Comparison of ENCODE assay signal across 12 mouse cellular contexts in genomic region chr12:110770479-110771247, GRCm38 (mm10). TPM values are rescaled to one million over a fixed set of nuclear protein-coding genes. Genes with fewer than 3 reads are reported as not detected.
DNase-seq lines count a peak whose midpoint lies in the region; ATAC-seq and TF ChIP-seq lines count a peak whose summit lies in the region.
"Had no signal": no experiment of that assay in that cellular context is flagged by ENCODE, and none has a peak within 500 bp of the region (broad histone marks: within the 10 kb centered on the region; RNA-seq: fewer than 3 reads in every experiment).

No protein-coding gene starts in this region.

- WGBS in liver, embryonic 16.5 days (ENCODE audit: insufficient replicate concordance), result 62% methylated on average over 10 of the region's 10 CpGs

- no peak for TF ChIP-seq POLR2A in MEL (IDR thresholded peaks at IDR 0.05; ENCODE audit: control insufficient read depth in 1 of 2, insufficient read depth in 1 of 2, low read depth in 1 of 2, low read length in 2 of 2, poor library complexity in 1 of 2)

- peaks cover 3 to 11% of the 10 kb centered on the region in 2 experiments; a peak in 3 of 4 replicates for H3K4me1 ChIP-seq in MEL (ENCODE audit: control insufficient read depth in 1 of 2, insufficient read depth in 2 of 2, low read length in 2 of 2)
- H3K4me1 ChIP-seq in liver, embryonic 16.5 days (ENCODE audit: control insufficient read depth, low read depth, low read length), result peaks cover 16% of the 10 kb centered on the region

- peaks cover 2 to 13% of the 10 kb centered on the region in 2 experiments; a peak in 3 of 4 replicates for H3K36me3 ChIP-seq in MEL (ENCODE audit: control insufficient read depth in 1 of 2, insufficient read depth in 2 of 2, low read length in 2 of 2)
- H3K36me3 ChIP-seq in liver, embryonic 16.5 days (ENCODE audit: control insufficient read depth, insufficient read depth), result no peaks in the 10 kb centered on the region
- H3K36me3 ChIP-seq: hindbrain, embryonic 13.5 days; midbrain, embryonic 15.5 days had no signal

- TF ChIP-seq CTCF in MEL (IDR thresholded peaks at IDR 0.05 in 2 of 3, conservative IDR thresholded peaks at IDR 0.05 in 1 of 3; ENCODE audit: control insufficient read depth in 1 of 3, insufficient read depth in 1 of 3, low read depth in 2 of 3, low read length in 3 of 3, poor library complexity in 1 of 3, severe bottlenecking in 1 of 3), result no peak

- H3K4me3 ChIP-seq in MEL (ENCODE audit: control insufficient read depth in 1 of 2, insufficient read depth in 1 of 2, low read depth in 2 of 2, low read length in 2 of 2), result no peak overlapping the region
- H3K4me3 ChIP-seq in liver, embryonic 16.5 days (ENCODE audit: low read depth, low read length), result no peak overlapping the region
- H3K4me3 ChIP-seq: hindbrain, embryonic 13.5 days; midbrain, embryonic 15.5 days had no signal

- DNase-seq in lung, postnatal 25 days (ENCODE audit: low spot score), result peak; percentile 16
- no peak for DNase-seq in lung, postnatal 4 days
- peak; percentile 46 for DNase-seq in MEL (ENCODE audit: low read depth, low spot score)
- DNase-seq in thymus, postnatal 14 days, result peak; percentile 42
- no peak for DNase-seq in cerebellum, adult 9-11 months
- DNase-seq in cerebellum, adult 9-10 months, result no peak
- no peak for DNase-seq in cerebellum, postnatal 14 days
- DNase-seq: kidney, postnatal 14 days had no signal

- no peak for TF ChIP-seq RAD21 in MEL (IDR thresholded peaks at IDR 0.05; ENCODE audit: low read depth, low read length)

- no peaks in the 10 kb centered on the region for H3K27me3 ChIP-seq in MEL (ENCODE audit: control insufficient read depth in 1 of 2, insufficient read depth in 2 of 2, low read length in 2 of 2)
- H3K27me3 ChIP-seq in liver, embryonic 16.5 days (ENCODE audit: control insufficient read depth, insufficient read depth, low read depth, low read length), result no peaks in the 10 kb centered on the region
- H3K27me3 ChIP-seq: hindbrain, embryonic 13.5 days; midbrain, embryonic 15.5 days had no signal

- no peak overlapping the region for H3K27ac ChIP-seq in MEL (ENCODE audit: control insufficient read depth, low read depth, low read length)
- H3K27ac ChIP-seq in liver, embryonic 16.5 days (ENCODE audit: low read length), result no peak overlapping the region
- H3K27ac ChIP-seq: hindbrain, embryonic 13.5 days; midbrain, embryonic 15.5 days had no signal

- ATAC-seq in liver, embryonic 16.5 days (ENCODE audit: low read depth), result 0 out of 2 replicates have a peak, but pooled peaks have one; percentile 37
- ATAC-seq: midbrain, embryonic 15.5 days had no signal

- H3K9me3 ChIP-seq in MEL (replicated peaks; ENCODE audit: insufficient read depth, low read length), result no peaks in the 10 kb centered on the region
- no peaks in the 10 kb centered on the region for H3K9me3 ChIP-seq in liver, embryonic 16.5 days (replicated peaks; ENCODE audit: control insufficient read depth, low read length)
- H3K9me3 ChIP-seq: hindbrain, embryonic 13.5 days; midbrain, embryonic 15.5 days had no signal

- H3K9ac ChIP-seq in MEL (ENCODE audit: control insufficient read depth, low read depth, low read length, poor library complexity, severe bottlenecking), result no peak overlapping the region
- no peak overlapping the region for H3K9ac ChIP-seq in liver, embryonic 16.5 days (ENCODE audit: low read depth, low read length)
- H3K9ac ChIP-seq: hindbrain, embryonic 13.5 days; midbrain, embryonic 15.5 days had no signal

- peaks cover 12% of the 10 kb centered on the region for H3K79me2 ChIP-seq in MEL (ENCODE audit: control insufficient read depth, insufficient read depth, low read length, poor library complexity)

- H3K4me2 ChIP-seq in liver, embryonic 16.5 days (ENCODE audit: low read depth, low read length), result no peak overlapping the region
- H3K4me2 ChIP-seq: heart, embryonic 11.5 days; hindbrain, embryonic 13.5 days; midbrain, embryonic 15.5 days had no signal

- TF ChIP-seq EP300 in MEL (IDR thresholded peaks at IDR 0.05; ENCODE audit: low read depth in 1 of 2, low read length in 2 of 2), result no peak

TF ChIP-seq in MEL, 35 proteins besides CTCF, POLR2A, EP300 and RAD21:
- no peak for TF ChIP-seq CHD1 (IDR thresholded peaks at IDR 0.05; ENCODE audit: low read depth, low read length)
- TF ChIP-seq CHD2 (IDR thresholded peaks at IDR 0.05; ENCODE audit: low read length), result no peak
- TF ChIP-seq KAT2A (conservative IDR thresholded peaks at IDR 0.05; ENCODE audit: low read depth, low read length), result no peak
- TF ChIP-seq MEF2A (IDR thresholded peaks at IDR 0.05; ENCODE audit: extremely low read depth, insufficient replicate concordance, low read depth, low read length, poor library complexity, severe bottlenecking), result no peak
- no peak for TF ChIP-seq BHLHE40 (IDR thresholded peaks at IDR 0.05; ENCODE audit: borderline replicate concordance, low read depth, low read length)
- TF ChIP-seq JUND (IDR thresholded peaks at IDR 0.05; ENCODE audit: low read depth, low read length), result no peak
- TF ChIP-seq UBTF (IDR thresholded peaks at IDR 0.05; ENCODE audit: borderline replicate concordance, insufficient read depth, low read depth, low read length), result no peak
- TF ChIP-seq ZNF384 (IDR thresholded peaks at IDR 0.05; ENCODE audit: low read depth, low read length), result no peak
- TF ChIP-seq POLR2AphosphoS2 (IDR thresholded peaks at IDR 0.05; ENCODE audit: low read length), result no peak
- no peak for TF ChIP-seq RCOR1 (IDR thresholded peaks at IDR 0.05; ENCODE audit: low read depth, low read length)
- no peak for TF ChIP-seq USF2 (IDR thresholded peaks at IDR 0.05; ENCODE audit: borderline replicate concordance in 1 of 2, insufficient read depth in 1 of 2, low read depth in 1 of 2, low read length in 2 of 2)
- no peak for TF ChIP-seq GATA1 (IDR thresholded peaks at IDR 0.05; ENCODE audit: low read depth, low read length)
- TF ChIP-seq USF1 (IDR thresholded peaks at IDR 0.05; ENCODE audit: low read depth, low read length), result no peak
- TF ChIP-seq ZKSCAN1 (IDR thresholded peaks at IDR 0.05; ENCODE audit: low read depth, low read length), result no peak

RNA-seq across cellular contexts. Expression of gene Wdr20, which starts 32.9 kb away (rescaled TPM):
- total RNA-seq in MEL (2012; rRNA removed), result 21.9 and 25.8 TPM in 2 replicates
- polyA plus RNA-seq in MEL (2012; ENCODE audit: insufficient read depth in 1 of 2, insufficient read length in 2 of 2, low read depth in 1 of 2, low replicate concordance in 2 of 2, missing spikeins in 1 of 2), result 10 to 100 TPM in 1 of 2 experiments, not detected in 1; 18.8 TPM
- polyA plus RNA-seq in liver, embryonic 16.5 days (2015; fragmentation: Nextera tagmentation; extraction: Ambion mirVana), result 8.4 and 9.3 TPM in 2 replicates

Comparison
In these comparisons a context has a peak if more than half of its experiments do, and no peak if none do; other contexts are left out.
1. DNase-seq: peak in lung, postnatal 25 days (single experiment), MEL (single experiment) and thymus, postnatal 14 days (single experiment); none in lung, postnatal 4 days (0 of 2), cerebellum, adult 9-11 months (single experiment), cerebellum, adult 9-10 months (single experiment) and cerebellum, postnatal 14 days (0 of 2).